Mouse (Mus musculus): ENCODE data around the gene Cdc42bpa. TPM values are rescaled to one million over a fixed set of nuclear protein-coding genes. Genes with fewer than 3 reads are reported as not detected.

The Cdc42bpa gene
- polyA plus RNA-seq, 1 experiment from 2014 or later: 11.3 TPM

- no peak overlapping the region for H3K9ac ChIP-seq (ENCODE audit: low read length)
- no peaks in the 10 kb centered on the region for H3K9me3 ChIP-seq (ENCODE audit: control insufficient read depth, low read length)
- no peak overlapping the region for H3K27ac ChIP-seq (replicated peaks; ENCODE audit: low read depth, low read length)
- H3K4me2 ChIP-seq (ENCODE audit: low read depth, severe bottlenecking): no peak overlapping the region
- no peak overlapping the region for H3K4me3 ChIP-seq (ENCODE audit: low read depth, low read length)
- ATAC-seq (ENCODE audit: insufficient number of reproducible peaks, low FRiP score, low TSS enrichment, low read depth) (no peak), DNase-seq (ENCODE audit: low spot score) (no peak)
- WGBS: 71% methylated on average over 5 of the region's 5 CpGs
- H3K36me3 ChIP-seq (ENCODE audit: control insufficient read depth, insufficient read depth, low read length): no peaks in the 10 kb centered on the region
- H3K4me1 ChIP-seq (ENCODE audit: control insufficient read depth, insufficient read depth, low read length): peaks cover 11% of the 10 kb centered on the region
- H3K27me3 ChIP-seq (ENCODE audit: control insufficient read depth, insufficient read depth, low read length): no peaks in the 10 kb centered on the region
Observed at GRCm38 (mm10) chr1:179975645-179976275, 15.5 kb downstream of the Cdc42bpa start.

GRCm38 (mm10) chr1:179977437-179977836 lies 17.2 kb downstream of the Cdc42bpa start:
- ATAC-seq (ENCODE audit: insufficient number of reproducible peaks, low FRiP score, low TSS enrichment, low read depth) (peak; percentile 68; the same call in 1 of the 2 replicates), DNase-seq (ENCODE audit: low spot score) (peak; percentile 61)
- no peaks in the 10 kb centered on the region for H3K36me3 ChIP-seq (ENCODE audit: control insufficient read depth, insufficient read depth, low read length)
- H3K4me3 ChIP-seq (ENCODE audit: low read depth, low read length): no peak overlapping the region
- H3K27ac ChIP-seq (replicated peaks; ENCODE audit: low read depth, low read length): peak overlapping the region; percentile 71
- H3K4me1 ChIP-seq (ENCODE audit: control insufficient read depth, insufficient read depth, low read length): peaks cover 11% of the 10 kb centered on the region
- no peaks in the 10 kb centered on the region for H3K9me3 ChIP-seq (ENCODE audit: control insufficient read depth, low read length)
- H3K27me3 ChIP-seq (ENCODE audit: control insufficient read depth, insufficient read depth, low read length): no peaks in the 10 kb centered on the region
- H3K9ac ChIP-seq (ENCODE audit: low read length): no peak overlapping the region; the same call in 1 of the 2 replicates
- H3K4me2 ChIP-seq (ENCODE audit: low read depth, severe bottlenecking): peak overlapping the region; percentile 7; the same call in 1 of the 2 replicates
- 16% methylated on average over 6 of the region's 6 CpGs for WGBS

GRCm38 (mm10) chr1:179978742-179979141 lies 18.5 kb downstream of the Cdc42bpa start:
- Histone ChIP-seq H3K27ac (replicated peaks; ENCODE audit: low read depth, low read length) (no peak overlapping the region), H3K27me3 (ENCODE audit: control insufficient read depth, insufficient read depth, low read length) (no peaks in the 10 kb centered on the region), H3K4me2 (ENCODE audit: low read depth, severe bottlenecking) (no peak overlapping the region), H3K9ac (ENCODE audit: low read length) (no peak overlapping the region), H3K4me3 (ENCODE audit: low read depth, low read length) (no peak overlapping the region), H3K9me3 (ENCODE audit: control insufficient read depth, low read length) (no peaks in the 10 kb centered on the region), H3K4me1 (ENCODE audit: control insufficient read depth, insufficient read depth, low read length) (peaks cover 11% of the 10 kb centered on the region), H3K36me3 (ENCODE audit: control insufficient read depth, insufficient read depth, low read length) (no peaks in the 10 kb centered on the region)
- 80% methylated on average over 1 of the region's 1 CpGs for WGBS
- ATAC-seq (ENCODE audit: insufficient number of reproducible peaks, low FRiP score, low TSS enrichment, low read depth): no peak
- no peak for DNase-seq (ENCODE audit: low spot score)

GRCm38 (mm10) chr1:179981680-179982079 lies 21.4 kb downstream of the Cdc42bpa start:
- H3K27me3 ChIP-seq (ENCODE audit: control insufficient read depth, insufficient read depth, low read length): no peaks in the 10 kb centered on the region
- H3K9me3 ChIP-seq (ENCODE audit: control insufficient read depth, low read length): no peaks in the 10 kb centered on the region
- no peak overlapping the region for H3K9ac ChIP-seq (ENCODE audit: low read length)
- H3K4me1 ChIP-seq (ENCODE audit: control insufficient read depth, insufficient read depth, low read length): peaks cover 11% of the 10 kb centered on the region
- H3K36me3 ChIP-seq (ENCODE audit: control insufficient read depth, insufficient read depth, low read length): no peaks in the 10 kb centered on the region
- no peak for DNase-seq (ENCODE audit: low spot score)
- H3K4me2 ChIP-seq (ENCODE audit: low read depth, severe bottlenecking): no peak overlapping the region
- ATAC-seq (ENCODE audit: insufficient number of reproducible peaks, low FRiP score, low TSS enrichment, low read depth): no peak
- H3K4me3 ChIP-seq (ENCODE audit: low read depth, low read length): no peak overlapping the region
- no peak overlapping the region for H3K27ac ChIP-seq (replicated peaks; ENCODE audit: low read depth, low read length)

GRCm38 (mm10) chr1:179982183-179982582 lies 21.9 kb downstream of the Cdc42bpa start:
- Histone ChIP-seq H3K9ac (ENCODE audit: low read length) (no peak overlapping the region), H3K4me1 (ENCODE audit: control insufficient read depth, insufficient read depth, low read length) (peaks cover 7% of the 10 kb centered on the region), H3K9me3 (ENCODE audit: control insufficient read depth, low read length) (no peaks in the 10 kb centered on the region), H3K36me3 (ENCODE audit: control insufficient read depth, insufficient read depth, low read length) (no peaks in the 10 kb centered on the region), H3K27ac (replicated peaks; ENCODE audit: low read depth, low read length) (no peak overlapping the region), H3K27me3 (ENCODE audit: control insufficient read depth, insufficient read depth, low read length) (no peaks in the 10 kb centered on the region), H3K4me3 (ENCODE audit: low read depth, low read length) (no peak overlapping the region), H3K4me2 (ENCODE audit: low read depth, severe bottlenecking) (no peak overlapping the region)
- 78% methylated on average over 1 of the region's 1 CpGs for WGBS
- no peak for ATAC-seq (ENCODE audit: insufficient number of reproducible peaks, low FRiP score, low TSS enrichment, low read depth)
- no peak for DNase-seq (ENCODE audit: low spot score)

GRCm38 (mm10) chr1:179982933-179983332 lies 22.7 kb downstream of the Cdc42bpa start:
- ATAC-seq (ENCODE audit: insufficient number of reproducible peaks, low FRiP score, low TSS enrichment, low read depth): no peak

GRCm38 (mm10) chr1:179984171-179984570 lies 23.9 kb downstream of the Cdc42bpa start:
- no peak overlapping the region for H3K4me2 ChIP-seq (ENCODE audit: low read depth, severe bottlenecking)
- no peak overlapping the region for H3K27ac ChIP-seq (replicated peaks; ENCODE audit: low read depth, low read length)
- H3K9ac ChIP-seq (ENCODE audit: low read length): no peak overlapping the region
- H3K9me3 ChIP-seq (ENCODE audit: control insufficient read depth, low read length): no peaks in the 10 kb centered on the region
- no peaks in the 10 kb centered on the region for H3K27me3 ChIP-seq (ENCODE audit: control insufficient read depth, insufficient read depth, low read length)
- DNase-seq (ENCODE audit: low spot score) (no peak), ATAC-seq (ENCODE audit: insufficient number of reproducible peaks, low FRiP score, low TSS enrichment, low read depth) (no peak)
- no peak overlapping the region for H3K4me3 ChIP-seq (ENCODE audit: low read depth, low read length)
- no peaks in the 10 kb centered on the region for H3K4me1 ChIP-seq (ENCODE audit: control insufficient read depth, insufficient read depth, low read length)
- H3K36me3 ChIP-seq (ENCODE audit: control insufficient read depth, insufficient read depth, low read length): no peaks in the 10 kb centered on the region
- WGBS: 81% methylated on average over 1 of the region's 1 CpGs

More at GRCm38 (mm10) chr1:179982933-179983332, 22.7 kb downstream of the Cdc42bpa start:
- Histone ChIP-seq H3K36me3 (ENCODE audit: control insufficient read depth, insufficient read depth, low read length) (no peaks in the 10 kb centered on the region), H3K9me3 (ENCODE audit: control insufficient read depth, low read length) (no peaks in the 10 kb centered on the region), H3K4me3 (ENCODE audit: low read depth, low read length) (no peak overlapping the region), H3K27ac (replicated peaks; ENCODE audit: low read depth, low read length) (no peak overlapping the region), H3K27me3 (ENCODE audit: control insufficient read depth, insufficient read depth, low read length) (no peaks in the 10 kb centered on the region), H3K9ac (ENCODE audit: low read length) (no peak overlapping the region), H3K4me1 (ENCODE audit: control insufficient read depth, insufficient read depth, low read length) (no peaks in the 10 kb centered on the region), H3K4me2 (ENCODE audit: low read depth, severe bottlenecking) (no peak overlapping the region)
- 87% methylated on average over 1 of the region's 1 CpGs for WGBS
- DNase-seq (ENCODE audit: low spot score): no peak

GRCm38 (mm10) chr1:179991660-179992235 lies 31.5 kb downstream of the Cdc42bpa start:
- H3K9ac ChIP-seq (ENCODE audit: low read length): no peak overlapping the region
- no peak overlapping the region for H3K27ac ChIP-seq (replicated peaks; ENCODE audit: low read depth, low read length)
- H3K9me3 ChIP-seq (ENCODE audit: control insufficient read depth, low read length): no peaks in the 10 kb centered on the region
- WGBS: 89% methylated on average over 6 of the region's 6 CpGs
- H3K36me3 ChIP-seq (ENCODE audit: control insufficient read depth, insufficient read depth, low read length): no peaks in the 10 kb centered on the region
- DNase-seq (ENCODE audit: low spot score) (no peak), ATAC-seq (ENCODE audit: insufficient number of reproducible peaks, low FRiP score, low TSS enrichment, low read depth) (no peak)
- H3K4me2 ChIP-seq (ENCODE audit: low read depth, severe bottlenecking): no peak overlapping the region
- no peaks in the 10 kb centered on the region for H3K27me3 ChIP-seq (ENCODE audit: control insufficient read depth, insufficient read depth, low read length)
- H3K4me1 ChIP-seq (ENCODE audit: control insufficient read depth, insufficient read depth, low read length): no peaks in the 10 kb centered on the region
- H3K4me3 ChIP-seq (ENCODE audit: low read depth, low read length): no peak overlapping the region

Data from limb, embryonic 11.5 days (tissue).